Mouse (Mus musculus): Measurements from ENCODE around the gene Angel2. TPM values are rescaled to one million over a fixed set of nuclear protein-coding genes. Genes with fewer than 3 reads are reported as not detected.

Angel2 gene
- polyA plus RNA-seq, 1 experiment: 0.15 TPM

DNA sequence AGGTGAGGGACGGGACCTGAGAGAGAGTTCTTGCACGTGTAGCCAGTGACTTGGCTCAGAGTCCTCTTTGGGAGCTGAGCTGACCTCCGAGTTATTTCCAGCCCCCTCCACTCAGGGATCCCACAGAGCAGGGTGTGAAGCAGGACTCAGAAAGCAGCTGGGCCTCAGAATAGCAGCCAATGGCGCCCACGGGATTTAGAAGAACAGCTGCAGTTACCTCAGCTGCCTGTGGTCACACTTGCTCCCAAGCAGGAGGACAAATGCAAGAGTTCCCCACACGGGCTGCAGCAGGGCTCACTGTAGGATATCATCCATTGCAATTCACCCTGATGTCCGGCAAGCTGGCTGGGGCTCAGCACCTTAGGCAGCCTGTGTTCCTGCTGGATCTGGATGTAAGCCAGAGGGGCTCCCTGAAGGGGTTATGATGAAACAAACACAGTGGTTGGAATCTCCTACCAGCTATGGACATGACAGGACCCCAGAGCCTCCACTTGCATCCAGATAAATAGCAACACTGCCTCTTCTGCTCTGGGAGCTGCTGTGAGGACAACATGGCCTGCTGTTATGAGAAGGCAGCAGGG is 47.8 kb downstream of the Angel2 start:
- no peak overlapping the region for H3K4me3 ChIP-seq (replicated peaks)
- peaks cover 6% of the 10 kb centered on the region for H3K4me1 ChIP-seq (ENCODE audit: control insufficient read depth)
- peaks cover 40% of the 10 kb centered on the region for H3K27me3 ChIP-seq (ENCODE audit: control insufficient read depth)
- H3K36me3 ChIP-seq (ENCODE audit: control insufficient read depth): no peaks in the 10 kb centered on the region
- no peak for TF ChIP-seq TAL1 (IDR thresholded peaks at IDR 0.05; ENCODE audit: low read length)
- no peak for TF ChIP-seq GATA1 (IDR thresholded peaks at IDR 0.05; ENCODE audit: low read length)
- H3K9me3 ChIP-seq (ENCODE audit: control insufficient read depth, low read length): no peaks in the 10 kb centered on the region

- peaks cover 55% of the 10 kb centered on the region for H3K27me3 ChIP-seq (ENCODE audit: control insufficient read depth)
- no peaks in the 10 kb centered on the region for H3K36me3 ChIP-seq (ENCODE audit: control insufficient read depth)
- peaks cover 5% of the 10 kb centered on the region; the same call in 1 of the 2 replicates for H3K9me3 ChIP-seq (ENCODE audit: control insufficient read depth, low read length)
- H3K4me3 ChIP-seq (replicated peaks): no peak overlapping the region
- peaks cover 6% of the 10 kb centered on the region for H3K4me1 ChIP-seq (ENCODE audit: control insufficient read depth)
- TF ChIP-seq TAL1 (IDR thresholded peaks at IDR 0.05; ENCODE audit: low read length): no peak
- TF ChIP-seq GATA1 (IDR thresholded peaks at IDR 0.05; ENCODE audit: low read length): no peak
Measured at GRCm38 (mm10) chr1:190974191-190974590, 49.3 kb downstream of the Angel2 start.

DNA sequence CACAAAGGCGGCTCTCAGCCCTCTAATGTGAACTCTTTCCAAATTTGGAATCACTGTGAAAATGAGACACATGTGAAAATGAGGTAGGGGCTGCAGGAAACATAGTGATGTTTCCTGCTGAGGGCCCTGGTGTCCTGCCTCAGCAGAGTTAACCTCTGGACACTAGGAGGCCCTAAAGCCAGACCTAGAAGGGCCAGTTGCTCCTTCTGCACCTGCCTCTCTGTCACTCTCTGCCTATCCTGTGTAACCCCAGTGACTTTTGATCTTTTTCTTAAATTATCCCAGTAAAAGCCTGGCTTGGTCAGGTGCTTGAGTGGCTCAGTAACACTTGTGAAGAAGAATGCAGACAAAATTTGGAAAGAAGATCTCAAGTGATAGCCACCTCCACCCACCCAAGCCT is 49.9 kb downstream of the Angel2 start:
- Histone ChIP-seq H3K9me3 (ENCODE audit: control insufficient read depth, low read length) (peaks cover 5% of the 10 kb centered on the region; the same call in 1 of the 2 replicates), H3K4me3 (replicated peaks) (no peak overlapping the region), H3K27me3 (ENCODE audit: control insufficient read depth) (peaks cover 61% of the 10 kb centered on the region), H3K36me3 (ENCODE audit: control insufficient read depth) (no peaks in the 10 kb centered on the region), H3K4me1 (ENCODE audit: control insufficient read depth) (peaks cover 6% of the 10 kb centered on the region)
- no peak for TF ChIP-seq GATA1 (IDR thresholded peaks at IDR 0.05; ENCODE audit: low read length)
- no peak for TF ChIP-seq TAL1 (IDR thresholded peaks at IDR 0.05; ENCODE audit: low read length)

DNA sequence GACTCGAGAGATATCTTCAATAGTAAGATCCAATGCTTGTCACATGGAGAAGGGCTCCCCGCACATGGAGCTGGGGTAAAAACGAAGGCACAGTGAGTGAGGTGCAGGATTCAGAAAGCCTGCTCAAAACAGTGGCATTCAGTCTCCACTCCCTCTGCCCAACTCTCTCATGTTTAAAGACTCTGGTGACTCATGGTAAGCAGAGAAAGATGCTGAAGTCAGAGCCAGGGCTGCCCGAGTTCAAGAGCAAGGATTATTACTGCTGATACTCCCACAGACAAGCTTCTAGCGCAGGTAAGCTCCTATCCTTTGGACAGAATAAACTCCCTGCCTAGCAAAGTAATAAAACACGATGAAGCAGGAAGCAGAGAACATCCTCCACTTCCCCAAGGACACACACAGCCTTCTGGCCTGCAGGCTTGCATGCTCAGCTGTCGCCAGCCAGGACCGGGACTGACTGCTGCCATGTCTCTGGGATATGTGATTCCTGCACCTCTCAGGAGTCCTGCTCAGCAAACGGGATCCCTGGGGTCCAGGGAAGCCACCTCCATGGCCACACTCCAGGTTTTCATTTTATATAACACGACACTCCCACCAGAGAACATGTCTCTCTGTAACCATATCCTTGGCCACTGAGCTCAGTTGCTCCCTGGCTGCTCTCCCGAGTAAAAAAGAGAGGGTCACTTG is 52.1 kb downstream of the Angel2 start:
- no peaks in the 10 kb centered on the region; the same call in 1 of the 2 replicates for H3K4me1 ChIP-seq (ENCODE audit: control insufficient read depth)
- H3K36me3 ChIP-seq (ENCODE audit: control insufficient read depth): no peaks in the 10 kb centered on the region
- peaks cover 81% of the 10 kb centered on the region for H3K27me3 ChIP-seq (ENCODE audit: control insufficient read depth)
- H3K9me3 ChIP-seq (ENCODE audit: control insufficient read depth, low read length): peaks cover 5% of the 10 kb centered on the region; the same call in 1 of the 2 replicates
- no peak for TF ChIP-seq TAL1 (IDR thresholded peaks at IDR 0.05; ENCODE audit: low read length)
- TF ChIP-seq GATA1 (IDR thresholded peaks at IDR 0.05; ENCODE audit: low read length): no peak
- H3K4me3 ChIP-seq (replicated peaks): no peak overlapping the region

DNA sequence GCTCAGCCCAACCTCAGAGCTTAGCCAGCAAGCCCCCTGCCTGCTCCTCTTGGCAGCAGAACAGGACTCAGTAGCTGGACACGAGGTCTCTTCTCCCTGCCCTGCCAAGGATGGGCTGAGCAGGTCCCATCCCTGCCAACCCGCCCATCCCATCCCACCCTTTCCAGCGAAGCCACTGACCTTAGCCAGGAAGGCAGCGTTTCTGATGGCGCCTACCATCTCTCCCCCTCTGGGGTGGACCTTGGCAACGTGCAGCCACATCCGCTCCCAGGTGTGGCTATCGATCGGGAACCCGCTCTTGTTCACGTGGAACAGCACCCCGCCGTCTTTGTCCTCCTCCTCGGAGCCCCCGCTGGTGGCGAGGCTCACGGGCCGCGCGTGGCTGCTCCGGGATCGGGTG is 53.1 kb downstream of the Angel2 start:
- H3K36me3 ChIP-seq (ENCODE audit: control insufficient read depth): no peaks in the 10 kb centered on the region
- H3K4me1 ChIP-seq (ENCODE audit: control insufficient read depth): no peaks in the 10 kb centered on the region
- H3K4me3 ChIP-seq (replicated peaks): no peak overlapping the region
- TF ChIP-seq GATA1 (IDR thresholded peaks at IDR 0.05; ENCODE audit: low read length): no peak
- TF ChIP-seq TAL1 (IDR thresholded peaks at IDR 0.05; ENCODE audit: low read length): no peak
- peaks cover 5% of the 10 kb centered on the region; the same call in 1 of the 2 replicates for H3K9me3 ChIP-seq (ENCODE audit: control insufficient read depth, low read length)
- peaks cover 77% of the 10 kb centered on the region for H3K27me3 ChIP-seq (ENCODE audit: control insufficient read depth)

DNA sequence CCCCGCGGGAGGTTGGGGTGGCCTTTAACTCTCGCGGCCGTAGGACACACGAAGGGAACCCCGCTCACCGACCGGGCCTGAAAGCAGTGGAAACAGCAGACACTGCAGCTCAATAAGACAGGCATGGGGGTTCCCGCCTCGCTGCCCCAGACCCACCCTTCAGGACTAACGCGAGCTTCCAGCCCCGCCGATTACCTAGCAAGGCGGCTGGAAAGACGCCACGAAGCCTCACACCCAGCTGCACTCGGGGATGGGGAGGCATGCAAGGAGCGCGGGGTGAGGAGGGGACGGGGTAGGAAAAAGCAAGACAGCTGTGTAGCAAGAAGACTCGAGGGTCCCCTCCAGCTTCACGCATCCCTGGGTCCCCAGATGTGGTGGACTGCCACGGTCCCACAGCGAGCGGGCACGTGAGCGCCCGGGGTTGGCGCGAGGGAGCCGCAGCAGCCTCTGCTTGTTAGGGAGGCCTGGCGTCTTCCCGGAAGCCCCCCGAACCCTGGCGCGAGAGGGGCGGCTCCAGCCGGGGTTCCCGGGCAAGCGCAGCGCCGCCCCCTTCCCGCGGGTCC is 53.7 kb downstream of the Angel2 start:
- Histone ChIP-seq H3K36me3 (ENCODE audit: control insufficient read depth) (no peaks in the 10 kb centered on the region), H3K4me1 (ENCODE audit: control insufficient read depth) (no peaks in the 10 kb centered on the region), H3K27me3 (ENCODE audit: control insufficient read depth) (peaks cover 76% of the 10 kb centered on the region), H3K4me3 (replicated peaks) (peak overlapping the region; percentile 30), H3K9me3 (ENCODE audit: control insufficient read depth, low read length) (peaks cover 5% of the 10 kb centered on the region; the same call in 1 of the 2 replicates)
- TF ChIP-seq TAL1 (IDR thresholded peaks at IDR 0.05; ENCODE audit: low read length): no peak
- TF ChIP-seq GATA1 (IDR thresholded peaks at IDR 0.05; ENCODE audit: low read length): no peak

GRCm38 (mm10) chr1:190979100-190979563 is 54.2 kb downstream of the Angel2 start, which contains the start of gene Vash2:
Vash2 (minus strand) TSS chr1:190979296.
- Histone ChIP-seq H3K4me1 (ENCODE audit: control insufficient read depth) (no peaks in the 10 kb centered on the region), H3K36me3 (ENCODE audit: control insufficient read depth) (no peaks in the 10 kb centered on the region), H3K9me3 (ENCODE audit: control insufficient read depth, low read length) (peaks cover 5% of the 10 kb centered on the region; the same call in 1 of the 2 replicates), H3K27me3 (ENCODE audit: control insufficient read depth) (peaks cover 75% of the 10 kb centered on the region), H3K4me3 (replicated peaks) (peak within 1 kb of the TSS; percentile 30)
- no peak for TF ChIP-seq TAL1 (IDR thresholded peaks at IDR 0.05; ENCODE audit: low read length)
- TF ChIP-seq GATA1 (IDR thresholded peaks at IDR 0.05; ENCODE audit: low read length): no peak

DNA sequence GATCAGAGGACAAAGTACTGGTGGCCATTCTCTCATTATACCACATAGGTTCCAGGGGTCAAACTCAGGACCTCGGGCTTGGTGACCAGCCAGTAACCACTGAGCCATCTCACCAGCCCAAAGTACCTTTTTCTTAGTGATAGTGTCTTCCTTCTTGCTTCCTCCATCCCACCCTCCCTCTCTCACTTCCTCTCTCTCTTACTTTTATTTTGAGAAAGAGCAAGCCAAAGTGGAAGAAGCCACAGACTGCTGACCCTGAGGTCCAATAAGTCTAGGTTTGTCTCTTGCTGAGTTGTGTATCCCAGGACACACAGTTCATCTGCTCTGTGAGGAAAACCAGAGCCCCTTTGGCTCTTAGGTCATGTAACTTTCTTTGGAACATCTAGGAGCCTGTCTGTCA is 55.6 kb downstream of the Angel2 start:
- Histone ChIP-seq H3K36me3 (ENCODE audit: control insufficient read depth) (no peaks in the 10 kb centered on the region), H3K27me3 (ENCODE audit: control insufficient read depth) (peaks cover 62% of the 10 kb centered on the region), H3K4me3 (replicated peaks) (no peak overlapping the region), H3K4me1 (ENCODE audit: control insufficient read depth) (no peaks in the 10 kb centered on the region), H3K9me3 (ENCODE audit: control insufficient read depth, low read length) (peaks cover 5% of the 10 kb centered on the region; the same call in 1 of the 2 replicates)
- TF ChIP-seq GATA1 (IDR thresholded peaks at IDR 0.05; ENCODE audit: low read length): no peak
- no peak for TF ChIP-seq TAL1 (IDR thresholded peaks at IDR 0.05; ENCODE audit: low read length)

- H3K9me3 ChIP-seq (ENCODE audit: control insufficient read depth, low read length): peaks cover 5% of the 10 kb centered on the region; the same call in 1 of the 2 replicates
- H3K27me3 ChIP-seq (ENCODE audit: control insufficient read depth): peaks cover 53% of the 10 kb centered on the region
- H3K4me3 ChIP-seq (replicated peaks): no peak overlapping the region
- H3K4me1 ChIP-seq (ENCODE audit: control insufficient read depth): no peaks in the 10 kb centered on the region
- TF ChIP-seq TAL1 (IDR thresholded peaks at IDR 0.05; ENCODE audit: low read length) (no peak), GATA1 (IDR thresholded peaks at IDR 0.05; ENCODE audit: low read length) (no peak)
- no peaks in the 10 kb centered on the region for H3K36me3 ChIP-seq (ENCODE audit: control insufficient read depth)
Measured at GRCm38 (mm10) chr1:190981412-190981811, 56.5 kb downstream of the Angel2 start.

Measured in erythroblast, embryonic 14.5 days (primary cell).